Mouse (Mus musculus): Measurements from ENCODE around the gene Col6a2.

The Col6a2 gene

GRCm38 (mm10) chr10:76636026-76636425 is 12.6 kb upstream of the Col6a2 start:
- DNase-seq (ENCODE audit: low spot score in 2 of 2), result no peak

- DNase-seq (ENCODE audit: low spot score in 2 of 2), result no peak
Measured at GRCm38 (mm10) chr10:76634584-76634983, 11.2 kb upstream of the Col6a2 start.

GRCm38 (mm10) chr10:76634094-76634571 is 10.7 kb upstream of the Col6a2 start:
- no peak for DNase-seq (ENCODE audit: low spot score in 2 of 2)

GRCm38 (mm10) chr10:76632630-76633029 is 9.2 kb upstream of the Col6a2 start:
- no peak for DNase-seq (ENCODE audit: low spot score in 2 of 2)

GRCm38 (mm10) chr10:76630657-76631056 is 7.2 kb upstream of the Col6a2 start:
- DNase-seq (ENCODE audit: low spot score in 2 of 2), result no peak

- no peak for DNase-seq (ENCODE audit: low spot score in 2 of 2)
Measured at GRCm38 (mm10) chr10:76627714-76628113, 4.3 kb upstream of the Col6a2 start.

GRCm38 (mm10) chr10:76624903-76625302 is 1.5 kb upstream of the Col6a2 start:
- DNase-seq (ENCODE audit: low spot score in 2 of 2), result no peak

- no peak for DNase-seq (ENCODE audit: low spot score in 2 of 2)
Measured at GRCm38 (mm10) chr10:76623734-76624133, 304 bp upstream of the Col6a2 start.

GRCm38 (mm10) chr10:76622411-76622810 is 1.0 kb downstream of the Col6a2 start:
- DNase-seq (ENCODE audit: low spot score in 2 of 2), result no peak

- DNase-seq (ENCODE audit: low spot score in 2 of 2), result no peak
Measured at GRCm38 (mm10) chr10:76612473-76612872, 11.0 kb downstream of the Col6a2 start.

- DNase-seq (ENCODE audit: low spot score in 2 of 2), result no peak
Measured at GRCm38 (mm10) chr10:76602690-76603089, 20.7 kb downstream of the Col6a2 start.

GRCm38 (mm10) chr10:76596338-76596737 is 27.1 kb downstream of the Col6a2 start:
- no peak for DNase-seq (ENCODE audit: low spot score in 2 of 2)

GRCm38 (mm10) chr10:76590197-76590596 is 33.2 kb downstream of the Col6a2 start:
- no peak for DNase-seq (ENCODE audit: low spot score in 2 of 2)

GRCm38 (mm10) chr10:76586190-76586589 is 37.2 kb downstream of the Col6a2 start:
- no peak for DNase-seq (ENCODE audit: low spot score in 2 of 2)

- DNase-seq (ENCODE audit: low spot score in 2 of 2), result no peak
Measured at GRCm38 (mm10) chr10:76584138-76584537, 39.3 kb downstream of the Col6a2 start.

- DNase-seq (ENCODE audit: low spot score in 2 of 2), result no peak
Measured at GRCm38 (mm10) chr10:76576920-76577319, 46.5 kb downstream of the Col6a2 start.

GRCm38 (mm10) chr10:76575374-76575773 is 48.1 kb downstream of the Col6a2 start, which contains the start of gene Ftcd:
Gene Ftcd (plus strand): TSS chr10:76575648.
- DNase-seq (ENCODE audit: low spot score in 2 of 2), result no peak

- no peak for DNase-seq (ENCODE audit: low spot score in 2 of 2)
Measured at GRCm38 (mm10) chr10:76572151-76572550, 51.3 kb downstream of the Col6a2 start.

- no peak for DNase-seq (ENCODE audit: low spot score in 2 of 2)
Measured at GRCm38 (mm10) chr10:76571070-76571469, 52.4 kb downstream of the Col6a2 start.

- DNase-seq (ENCODE audit: low spot score in 2 of 2), result no peak
Measured at GRCm38 (mm10) chr10:76569996-76570685, 53.3 kb downstream of the Col6a2 start.

- DNase-seq (ENCODE audit: low spot score in 2 of 2), result no peak
Measured at GRCm38 (mm10) chr10:76561972-76562371, 61.5 kb downstream of the Col6a2 start, which contains the start of gene Spatc1l. Gene Spatc1l (plus strand): TSS chr10:76562272.

- DNase-seq (ENCODE audit: low spot score in 2 of 2), result no peak
Measured at GRCm38 (mm10) chr10:76554061-76554460, 69.4 kb downstream of the Col6a2 start.

- DNase-seq (ENCODE audit: low spot score in 2 of 2), result no peak
Measured at GRCm38 (mm10) chr10:76551556-76551955, 71.9 kb downstream of the Col6a2 start.

GRCm38 (mm10) chr10:76550458-76550857 is 73.0 kb downstream of the Col6a2 start:
- DNase-seq (ENCODE audit: low spot score in 2 of 2), result no peak

All from thymus, postnatal 10 days (tissue).